Mouse (Mus musculus) ES-Bruce4 (cell line): Measurements from ENCODE around the gene Coro1c. TPM values are rescaled to one million over a fixed set of nuclear protein-coding genes. Genes with fewer than 3 reads are reported as not detected.
A peak's percentile ranks its signal among the peaks of the same experiment; 100 is the strongest.

Experiments used
- H3K27ac ChIP-seq: 2 replicates; pipeline ENCODE4 v1.5.1; 2012; ENCODE audit warnings: low read length, inconsistent platforms; ENCODE audit not compliant: insufficient read depth
- H3K27me3 ChIP-seq: 2 replicates; pipeline ENCODE4 v1.6.1; 2012; ENCODE audit warnings: mild to moderate bottlenecking, low read length, inconsistent platforms; ENCODE audit not compliant: control insufficient read depth, poor library complexity, insufficient read depth, severe bottlenecking
- H3K36me3 ChIP-seq: 2 replicates; pipeline ENCODE4 v1.6.1; 2012; ENCODE audit warnings: inconsistent platforms, mild to moderate bottlenecking, low read length, moderate library complexity; ENCODE audit not compliant: control insufficient read depth, poor library complexity, insufficient read depth, severe bottlenecking
- H3K4me1 ChIP-seq: one replicate; pipeline ENCODE4 v1.8.1; 2011; ENCODE audit warnings: low read length; ENCODE audit not compliant: control insufficient read depth, insufficient read depth
- H3K4me3 ChIP-seq: 2 replicates; pipeline ENCODE4 v1.5.1; 2011; ENCODE audit warnings: low read depth, mild to moderate bottlenecking, low read length
- H3K9ac ChIP-seq: 2 replicates; pipeline ENCODE4 v1.6.1; 2012; ENCODE audit warnings: low read depth, mild to moderate bottlenecking, inconsistent platforms; ENCODE audit not compliant: poor library complexity, severe bottlenecking
- H3K9me3 ChIP-seq: replicated peaks from 2 replicates; pipeline ENCODE4 v1.6.1; 2012; ENCODE audit warnings: mild to moderate bottlenecking, low read length, inconsistent platforms; ENCODE audit not compliant: control insufficient read depth, poor library complexity, insufficient read depth, severe bottlenecking
- CTCF ChIP-seq: IDR thresholded peaks from one replicate; pipeline ENCODE4 v1.8.1; 2011; ENCODE audit warnings: low read depth, low read length
- EP300 ChIP-seq: IDR thresholded peaks from 2 replicates; pipeline ENCODE4 v1.6.1; 2011; ENCODE audit warnings: low read depth, low read length; ENCODE audit not compliant: insufficient read depth
- POLR2A ChIP-seq: IDR thresholded peaks from one replicate; pipeline ENCODE4 v1.8.1; 2011; ENCODE audit warnings: low read length; ENCODE audit not compliant: insufficient read depth
- polyA plus RNA-seq: library from polyadenylated mRNA; stranded (reverse); fragments of >200 nt; gene quantifications from 2 replicates; pipeline ENCODE4 v1.2.4, GENCODE M21; 2011; ENCODE audit warnings: low read depth; ENCODE audit not compliant: missing spikeins, insufficient read depth, insufficient read length

The Coro1c gene
- polyA plus RNA-seq, 1 experiment, result 174 TPM

DNA sequence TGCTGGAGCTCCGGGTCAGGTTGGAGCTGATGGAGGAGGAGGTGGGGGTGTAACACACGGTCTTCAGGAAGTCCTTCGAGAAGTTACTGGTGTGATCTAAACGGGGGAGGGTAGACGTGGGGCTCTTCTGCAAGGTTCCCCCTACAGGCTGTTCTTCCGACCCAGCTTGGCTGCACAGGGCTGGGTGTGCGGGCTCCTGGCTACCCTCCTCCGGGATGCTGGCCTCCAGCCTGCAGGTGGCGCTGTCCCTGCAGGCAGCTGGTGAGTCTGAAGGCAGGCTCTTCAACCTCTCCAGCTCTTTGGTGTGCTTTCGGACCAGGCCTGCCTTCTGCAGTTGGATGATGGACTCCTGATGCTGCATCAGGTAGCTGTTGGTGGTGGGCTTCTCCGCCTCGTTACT, 34.0 kb upstream of the Coro1c start:
- H3K9ac ChIP-seq, result peak overlapping the region; percentile 70
- H3K27me3 ChIP-seq, result no peaks in the 10 kb centered on the region
- no peaks in the 10 kb centered on the region for H3K9me3 ChIP-seq
- TF ChIP-seq CTCF (peak; percentile 95), POLR2A (peak; percentile 49), EP300 (peak; percentile 58; the same call in 1 of the 2 replicates)
- no peaks in the 10 kb centered on the region for H3K36me3 ChIP-seq
- H3K4me1 ChIP-seq, result peaks cover 2% of the 10 kb centered on the region
- H3K27ac ChIP-seq, result no peak overlapping the region
- H3K4me3 ChIP-seq, result peak overlapping the region; percentile 75

DNA sequence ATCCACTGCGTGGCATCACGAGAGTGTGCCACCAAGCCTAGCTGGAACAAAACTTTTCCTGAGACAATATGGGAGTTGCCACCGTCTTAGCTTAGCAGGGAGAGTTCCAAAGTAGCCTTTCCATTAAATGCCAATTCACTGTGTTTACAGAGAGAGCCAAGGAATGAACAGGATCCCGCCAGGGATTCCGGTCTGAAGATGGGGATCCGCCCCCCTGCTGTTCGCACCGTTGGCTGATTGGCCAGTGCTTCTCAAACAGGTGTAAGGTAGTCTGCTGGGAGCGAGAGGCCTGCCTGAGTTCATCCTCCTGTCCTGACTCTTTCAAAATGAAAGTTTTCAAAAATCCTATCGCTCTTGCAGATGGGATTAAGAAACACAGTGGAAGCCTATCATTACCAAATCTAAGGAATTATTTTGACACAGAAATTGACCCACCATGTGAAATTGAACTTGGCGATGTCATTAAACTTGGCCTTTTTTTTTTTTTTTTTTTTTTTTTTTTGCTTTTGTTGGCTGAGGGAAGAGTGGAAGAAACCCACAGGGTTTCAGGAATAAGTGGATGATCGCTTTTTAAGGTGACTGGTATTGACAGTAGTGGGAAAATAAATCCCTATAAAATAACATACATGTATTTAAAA, 30.8 kb upstream of the Coro1c start:
- Histone ChIP-seq H3K27me3 (no peaks in the 10 kb centered on the region), H3K27ac (peak overlapping the region; percentile 19; the same call in 1 of the 2 replicates), H3K36me3 (no peaks in the 10 kb centered on the region), H3K4me3 (no peak overlapping the region), H3K9me3 (no peaks in the 10 kb centered on the region), H3K9ac (no peak overlapping the region), H3K4me1 (peaks cover 5% of the 10 kb centered on the region)
- TF ChIP-seq CTCF (no peak), EP300 (peak; percentile 73; the same call in 1 of the 2 replicates)

DNA sequence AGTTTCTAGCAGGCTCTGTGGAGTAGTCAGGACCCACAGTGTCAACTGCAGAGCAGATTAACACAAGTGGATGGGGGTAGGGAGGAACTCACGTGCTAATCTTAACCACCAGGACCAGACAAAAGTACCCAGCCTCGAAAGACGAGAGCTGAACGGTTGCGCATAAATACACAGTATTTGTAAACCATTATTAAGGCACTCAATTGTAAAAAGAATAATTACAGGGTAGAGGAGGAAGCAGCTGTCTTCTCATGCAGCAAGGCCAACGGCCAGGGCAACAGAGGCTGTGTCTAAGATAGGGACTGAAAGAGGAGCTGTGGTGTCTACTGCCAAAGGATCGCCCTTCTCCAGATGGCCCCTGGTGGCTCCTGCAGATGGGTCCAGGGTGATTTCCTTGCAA, 29.1 kb upstream of the Coro1c start:
- H3K36me3 ChIP-seq, result no peaks in the 10 kb centered on the region
- H3K4me3 ChIP-seq, result no peak overlapping the region
- no peaks in the 10 kb centered on the region for H3K9me3 ChIP-seq
- no peak overlapping the region for H3K9ac ChIP-seq
- no peaks in the 10 kb centered on the region for H3K27me3 ChIP-seq
- TF ChIP-seq CTCF (no peak), EP300 (no peak), POLR2A (no peak)
- no peak overlapping the region for H3K27ac ChIP-seq
- peaks cover 5% of the 10 kb centered on the region for H3K4me1 ChIP-seq

DNA sequence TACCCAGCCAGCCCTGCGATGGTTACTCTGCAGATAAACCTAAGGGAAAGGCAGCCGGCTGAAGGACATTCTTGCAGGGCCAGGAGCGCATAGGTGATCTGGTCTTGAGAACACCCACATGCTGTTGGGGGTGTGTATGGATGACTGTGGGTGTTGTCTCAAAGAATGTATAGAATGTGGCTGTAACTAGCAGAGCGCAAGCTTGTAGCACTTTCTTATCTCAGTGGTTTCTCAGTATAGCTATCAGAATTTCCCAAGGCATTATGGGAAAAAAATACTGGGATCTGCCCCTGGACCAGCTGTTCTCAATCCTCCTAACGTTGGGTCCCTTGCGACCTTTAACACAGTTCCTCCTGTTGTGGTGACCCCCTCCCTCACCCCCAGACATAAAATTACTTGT, 25.3 kb upstream of the Coro1c start:
- Histone ChIP-seq H3K36me3 (no peaks in the 10 kb centered on the region), H3K9ac (no peak overlapping the region), H3K27me3 (no peaks in the 10 kb centered on the region), H3K4me3 (no peak overlapping the region), H3K27ac (no peak overlapping the region), H3K9me3 (no peaks in the 10 kb centered on the region), H3K4me1 (peaks cover 10% of the 10 kb centered on the region)
- TF ChIP-seq CTCF (no peak), EP300 (no peak), POLR2A (no peak)

DNA sequence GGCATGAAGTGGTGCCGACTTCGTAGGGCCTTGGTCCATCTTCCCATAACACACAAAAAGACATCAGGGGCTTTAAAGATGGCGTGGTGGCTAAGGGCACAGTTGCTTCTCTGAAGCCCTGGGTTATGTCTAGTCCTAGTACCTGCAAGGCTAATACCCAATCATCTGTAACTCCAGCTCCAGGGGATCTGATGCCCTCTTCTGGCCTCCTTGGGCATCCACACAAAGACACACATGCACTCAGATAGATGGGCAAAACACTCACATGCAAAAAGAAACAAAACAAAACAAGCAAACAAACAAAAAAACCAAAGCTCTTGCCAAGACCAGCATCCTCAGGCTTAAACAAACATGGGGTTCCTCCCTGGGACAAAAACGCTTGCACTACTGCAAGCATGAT, 24.9 kb upstream of the Coro1c start:
- Histone ChIP-seq H3K9me3 (no peaks in the 10 kb centered on the region), H3K36me3 (no peaks in the 10 kb centered on the region), H3K27me3 (no peaks in the 10 kb centered on the region), H3K4me3 (no peak overlapping the region), H3K4me1 (peaks cover 8% of the 10 kb centered on the region), H3K27ac (no peak overlapping the region), H3K9ac (no peak overlapping the region)
- peak; percentile 57 for TF ChIP-seq CTCF
- no peak for TF ChIP-seq EP300

DNA sequence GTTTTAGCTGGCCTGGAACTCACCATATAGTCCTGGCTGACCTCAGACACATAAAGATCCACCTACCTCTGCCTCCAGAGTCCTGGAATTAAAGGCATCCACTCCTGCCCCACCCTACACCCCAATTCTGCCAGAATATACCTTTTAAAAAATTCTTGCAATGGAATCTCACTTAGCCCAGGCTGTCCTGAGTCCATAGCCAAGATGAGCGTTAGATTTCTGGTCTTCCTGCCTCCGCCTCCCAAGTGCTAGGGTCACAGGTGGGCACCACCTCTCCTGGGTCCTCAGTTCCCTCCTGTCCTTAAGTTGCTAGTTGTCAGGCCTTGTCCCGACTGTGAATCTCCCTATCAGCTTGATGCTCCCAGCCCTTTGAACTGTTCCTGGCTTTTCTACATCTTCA, 23.8 kb upstream of the Coro1c start:
- H3K27ac ChIP-seq, result no peak overlapping the region
- H3K9ac ChIP-seq, result no peak overlapping the region
- TF ChIP-seq POLR2A (no peak), EP300 (no peak), CTCF (no peak)
- H3K36me3 ChIP-seq, result no peaks in the 10 kb centered on the region
- no peak overlapping the region for H3K4me3 ChIP-seq
- H3K4me1 ChIP-seq, result peaks cover 6% of the 10 kb centered on the region
- H3K9me3 ChIP-seq, result peaks cover 4% of the 10 kb centered on the region; the same call in 1 of the 2 replicates
- H3K27me3 ChIP-seq, result no peaks in the 10 kb centered on the region
